Mouse (Mus musculus) large intestine, adult 2 months (tissue): ENCODE results near the gene Olfr1396. TPM values are rescaled to one million over a fixed set of nuclear protein-coding genes. Genes with fewer than 3 reads are reported as not detected.
"Not testable (repeated sequence)": the region's sequence is repeated elsewhere in the genome, so short reads cannot be mapped to it uniquely, and the experiment has no call there.

Source experiments
- DNase-seq: peaks from one replicate; pipeline ENCODE4 v3.0.0-alpha.2; 2012; ENCODE audit warnings: low read depth, low spot score
- WGBS: fragments of 180-500 bp; shearing (Covaris S2); methylation state at CpG from one replicate; pipeline ENCODE4 v1.1.7; 2018; 5-methylcytosine and 5-hydroxymethylcytosine counted together
- polyA plus RNA-seq: library from polyadenylated mRNA; depleted of rRNA; stranded (reverse); fragments of >200 nt; gene quantifications from 2 replicates; pipeline ENCODE4 v1.2.3, GENCODE M21; 2012

Olfr1396 gene
- polyA plus RNA-seq, 1 experiment, result not detected

DNA sequence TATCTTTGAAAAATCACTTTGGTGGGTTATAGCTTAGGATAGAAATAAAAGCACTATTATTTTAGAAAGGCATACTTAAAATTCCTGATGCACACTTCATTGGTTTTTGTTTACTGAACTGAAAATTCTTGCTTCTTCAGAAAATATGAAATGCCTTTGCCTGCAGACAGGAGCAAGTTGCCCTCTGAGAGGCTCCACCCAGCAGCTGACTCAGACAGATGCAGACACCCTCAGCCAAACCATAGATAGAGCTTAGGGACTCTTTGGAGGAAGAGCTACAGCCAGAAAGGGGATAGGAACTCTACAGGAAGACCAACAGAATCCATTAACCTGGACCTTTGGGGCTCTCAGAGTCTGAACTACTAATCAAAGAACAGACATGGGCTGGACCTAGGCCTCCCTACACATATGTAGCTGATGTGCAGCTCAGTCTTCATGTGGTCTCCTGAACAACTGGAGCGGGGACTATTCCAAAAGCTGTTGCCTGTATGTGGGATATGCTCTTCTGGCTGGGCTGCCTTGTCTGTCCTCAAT, 22.6 kb downstream of the Olfr1396 start:
- 95% methylated on average over 1 of the region's 1 CpGs for WGBS
- no peak for DNase-seq

DNA sequence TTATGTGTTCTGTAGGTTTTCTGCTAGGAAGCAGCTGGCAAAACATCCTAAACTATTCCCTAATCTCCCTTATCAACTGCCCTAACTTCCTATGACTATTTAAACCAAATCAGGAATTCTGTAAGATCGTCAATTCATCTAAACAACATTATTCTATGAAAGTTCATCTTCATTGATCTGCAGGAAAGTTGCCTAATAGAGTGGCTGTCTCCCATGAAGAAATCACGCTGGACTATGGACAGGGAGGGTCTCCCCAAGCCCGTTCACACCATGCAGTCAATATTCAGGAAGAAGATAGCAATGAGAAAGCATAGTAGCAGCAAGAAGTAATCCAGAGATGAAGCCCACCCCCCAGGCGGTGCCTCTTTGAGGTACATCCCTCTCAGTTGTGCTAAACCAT, 23.5 kb downstream of the Olfr1396 start:
- 71% methylated on average over 4 of the region's 4 CpGs for WGBS
- DNase-seq, result no peak

DNA sequence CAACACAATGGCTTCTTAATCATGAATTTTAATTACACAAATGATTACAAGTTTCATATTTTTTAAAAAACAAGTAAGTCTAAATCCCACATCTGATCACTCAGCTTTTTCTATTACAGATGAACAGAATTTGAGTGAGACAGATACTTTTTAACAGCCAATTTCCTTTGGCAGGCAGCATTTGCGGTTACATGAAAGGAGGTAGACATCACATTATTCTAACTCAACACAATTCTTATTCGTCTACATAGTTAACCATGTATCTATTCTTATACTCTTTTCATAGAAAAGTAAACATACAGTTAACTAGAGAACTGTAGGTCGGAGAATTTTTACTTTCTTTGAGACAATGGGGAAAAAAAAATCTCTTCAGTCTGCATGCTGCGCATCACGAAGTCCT, 24.1 kb downstream of the Olfr1396 start:
- DNase-seq, result no peak
- 82% methylated on average over 5 of the region's 5 CpGs for WGBS

DNA sequence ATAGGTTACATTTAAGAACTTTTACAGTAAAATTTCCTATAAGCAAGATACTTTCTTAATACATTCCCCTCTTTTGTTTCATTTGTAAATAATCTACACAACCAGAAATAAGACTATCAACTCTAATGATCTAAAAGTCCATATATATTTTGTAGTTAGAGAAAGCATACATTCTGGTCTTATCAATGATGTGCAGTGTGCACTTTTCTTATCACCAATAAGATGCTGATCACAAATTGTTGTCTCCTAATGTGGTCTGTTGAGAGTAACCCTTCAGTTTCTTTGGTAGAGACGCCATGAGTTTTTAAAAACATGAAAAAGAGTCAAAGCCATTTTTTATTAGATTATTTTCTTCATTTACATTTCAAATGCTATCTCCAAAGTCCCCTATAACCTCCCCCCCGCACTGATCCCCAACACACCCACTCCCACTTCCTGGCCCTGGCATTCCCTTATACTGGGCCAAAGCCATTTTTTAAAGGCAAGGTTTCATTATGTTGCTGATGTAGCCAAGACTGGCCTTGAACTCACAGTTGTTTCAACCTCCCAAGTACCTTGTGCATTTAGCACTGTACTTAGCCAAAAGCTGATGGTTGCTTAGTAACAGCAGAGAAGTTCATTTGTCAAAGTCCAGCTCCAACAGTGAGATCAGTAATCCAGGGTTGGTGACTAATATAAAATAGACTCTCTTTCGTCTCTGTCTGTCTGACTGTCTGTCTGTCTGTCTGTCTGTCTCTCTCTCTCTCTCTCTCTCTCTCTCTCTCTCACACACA, 24.8 kb downstream of the Olfr1396 start:
- 59% methylated on average over 3 of the region's 3 CpGs for WGBS
- DNase-seq, result no peak

DNA sequence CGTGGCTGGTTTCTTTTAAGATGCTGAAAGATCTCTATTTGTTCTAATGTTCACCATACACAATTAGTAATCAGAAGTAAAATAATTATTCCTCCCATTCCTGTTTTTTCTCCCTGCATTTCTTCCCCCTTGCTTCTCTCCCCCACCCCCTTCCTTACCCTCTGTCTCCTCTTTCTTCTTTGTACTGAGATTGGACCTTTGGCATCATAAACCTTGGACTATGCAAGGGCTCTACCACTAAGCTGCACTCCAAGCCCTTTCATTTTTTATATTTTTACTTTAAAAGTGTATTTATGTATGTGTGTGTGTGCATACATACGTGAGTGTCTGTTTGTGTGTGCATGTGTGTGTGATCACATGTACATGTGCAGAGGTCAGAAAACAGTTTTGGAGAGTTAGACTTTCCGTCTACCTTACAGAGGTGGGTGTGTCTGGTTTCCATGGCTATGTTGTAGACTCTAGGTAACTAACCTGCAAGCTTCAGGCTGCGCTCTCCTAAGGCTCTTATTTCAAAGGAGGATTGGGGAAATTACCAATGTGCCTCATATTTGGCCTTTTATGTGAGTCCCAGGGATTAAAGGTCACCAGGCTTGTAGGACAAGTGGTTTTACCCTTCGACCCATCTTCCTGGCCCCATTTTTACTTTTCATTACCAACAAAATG, 25.6 kb downstream of the Olfr1396 start:
- no peak for DNase-seq
- 34% methylated on average over 5 of the region's 5 CpGs for WGBS

DNA sequence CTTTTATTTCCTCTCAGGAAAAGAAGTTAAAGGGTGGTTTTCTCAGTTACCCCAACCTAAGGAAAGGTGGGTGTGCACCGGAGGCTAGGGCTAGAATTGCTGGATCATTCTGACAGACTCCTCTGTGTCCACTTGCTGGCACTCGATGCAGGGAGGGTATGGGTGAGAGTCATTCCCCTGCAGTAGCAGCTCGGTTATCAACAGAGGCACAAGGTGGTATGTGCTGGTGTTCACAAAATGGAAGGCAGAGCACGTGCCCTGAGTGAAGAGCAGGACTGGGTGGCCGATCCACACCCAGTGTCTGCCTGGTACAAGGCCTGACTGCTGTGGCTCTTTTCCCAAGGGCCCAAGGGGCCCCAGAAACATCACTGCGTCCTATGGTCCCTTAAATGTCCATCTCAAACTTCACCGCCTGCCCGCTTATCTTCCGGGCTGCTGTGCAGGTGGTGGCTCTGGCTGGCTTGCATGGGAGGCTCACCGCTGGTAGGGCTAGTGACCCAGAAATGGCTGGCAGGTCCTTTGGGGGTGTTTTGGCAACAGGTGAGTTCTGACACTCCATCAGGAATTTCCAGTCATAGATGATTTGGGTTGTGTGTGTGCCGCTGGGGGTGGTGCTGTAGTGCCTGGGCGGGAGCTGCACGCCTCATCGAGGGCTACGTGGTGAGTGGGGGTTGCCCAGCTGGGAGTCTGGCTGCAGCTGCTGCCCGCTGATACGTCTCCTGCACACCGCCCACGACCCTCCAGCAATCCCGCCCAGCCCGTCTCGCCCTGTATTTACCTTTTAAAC, 26.7 kb downstream of the Olfr1396 start:
- WGBS, result 35% methylated on average over 22 of the region's 22 CpGs
- no peak for DNase-seq

DNA sequence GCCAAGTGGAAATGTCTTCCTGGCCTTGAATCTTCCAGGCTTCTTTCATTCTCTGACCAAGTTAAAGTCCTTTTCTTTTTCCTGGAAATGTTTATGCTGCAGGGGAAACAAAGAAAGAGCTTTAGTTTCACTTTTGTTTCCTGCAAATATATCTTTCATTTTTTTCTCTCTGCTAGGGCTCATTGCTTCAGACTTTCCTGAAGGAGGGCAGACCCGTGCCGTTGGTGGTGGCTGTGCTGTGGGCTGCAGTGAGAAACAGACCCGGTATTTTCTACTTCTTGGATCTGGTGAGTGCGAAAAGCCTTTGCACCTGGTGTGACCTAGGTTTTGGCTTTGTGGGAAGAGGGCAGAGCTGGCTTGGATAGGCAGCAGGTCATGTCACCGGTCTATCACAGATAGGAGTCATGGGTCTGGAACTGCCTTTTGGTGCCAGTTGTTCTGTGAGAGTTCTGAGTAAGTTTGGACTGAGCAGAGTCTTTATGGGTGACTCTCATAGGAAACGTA, 27.8 kb downstream of the Olfr1396 start:
- WGBS, result 45% methylated on average over 6 of the region's 6 CpGs
- DNase-seq, result no peak

DNA sequence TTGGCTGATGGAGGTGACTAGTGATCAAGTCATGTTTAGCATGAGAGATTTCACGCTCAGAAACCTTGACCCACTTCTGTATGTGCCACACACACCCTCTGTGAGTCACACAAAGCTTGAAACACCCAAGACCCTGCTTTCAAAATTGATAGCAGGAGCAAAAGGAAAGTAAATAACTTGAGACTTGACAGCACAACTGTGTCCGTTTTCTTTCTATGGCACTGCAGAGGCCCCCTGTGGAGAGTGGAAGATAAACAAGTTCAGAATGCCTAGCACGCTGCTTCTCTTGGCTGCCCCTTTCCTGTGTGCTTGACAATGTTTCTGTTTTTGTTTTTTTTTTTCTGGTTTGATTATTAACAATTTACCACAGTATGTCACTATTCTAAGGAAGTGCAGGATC, 29.8 kb downstream of the Olfr1396 start:
- no peak for DNase-seq
- WGBS, result 37% methylated on average over 3 of the region's 3 CpGs

DNA sequence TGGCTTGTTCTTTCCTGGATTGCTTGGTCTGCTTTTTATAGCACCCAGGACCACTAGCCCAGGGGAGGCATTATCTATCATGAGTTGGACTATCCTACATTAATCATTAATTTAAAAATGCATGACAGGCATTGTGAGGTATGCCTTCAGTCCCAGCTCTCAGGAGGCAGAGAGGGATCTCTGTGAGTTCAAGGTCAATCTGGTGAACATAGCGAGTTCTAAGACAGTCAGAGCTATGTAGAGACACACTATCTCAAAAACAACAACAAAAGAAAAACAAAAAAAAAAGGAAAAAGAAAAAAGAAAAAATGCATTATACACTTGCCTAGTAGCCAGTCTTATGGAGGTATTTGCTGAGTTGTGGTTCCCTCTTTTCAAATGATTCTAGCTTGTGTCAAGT, 30.3 kb downstream of the Olfr1396 start:
- 77% methylated on average over 1 of the region's 1 CpGs for WGBS
- no peak for DNase-seq

DNA sequence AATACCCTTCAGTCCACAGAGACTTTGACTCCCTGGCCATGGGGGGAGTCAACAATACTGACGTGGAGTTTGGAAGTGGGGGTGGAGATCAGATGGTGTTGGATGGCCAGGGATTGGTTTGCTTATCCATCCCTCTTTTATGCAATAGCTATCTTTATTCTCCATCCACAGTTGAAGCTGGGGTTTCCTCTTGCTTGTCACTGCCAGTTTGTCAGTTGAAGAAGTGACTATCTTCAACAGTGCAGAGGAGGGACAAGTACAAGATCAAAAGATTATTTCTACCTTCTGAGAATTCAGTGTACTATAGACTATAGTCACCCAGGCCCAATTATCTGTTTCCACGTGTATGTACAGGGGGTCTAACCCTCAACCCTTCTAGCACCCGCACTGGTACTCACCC, 30.9 kb downstream of the Olfr1396 start:
- no peak for DNase-seq
- 74% methylated on average over 3 of the region's 3 CpGs for WGBS

DNA sequence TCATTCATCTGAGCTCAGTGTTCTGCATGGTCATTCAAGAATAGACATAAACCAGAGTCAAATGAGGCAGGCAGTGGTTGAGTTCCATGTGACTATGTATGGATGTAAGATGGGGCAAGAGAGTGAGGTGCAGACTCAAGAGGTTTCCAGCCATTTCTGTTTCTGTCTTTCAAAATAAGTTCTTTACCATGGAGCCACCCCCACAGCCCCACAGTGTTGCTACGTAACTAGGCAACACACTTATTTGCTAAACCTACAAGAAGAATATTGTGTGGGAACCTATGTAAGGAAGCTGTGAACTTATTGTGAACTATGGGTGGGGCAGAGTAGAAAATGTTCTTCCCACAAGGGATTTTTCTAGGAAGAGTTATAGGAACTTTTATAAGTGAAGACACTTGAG, 31.5 kb downstream of the Olfr1396 start:
- WGBS, result 69% methylated on average over 1 of the region's 1 CpGs
- no peak for DNase-seq

DNA sequence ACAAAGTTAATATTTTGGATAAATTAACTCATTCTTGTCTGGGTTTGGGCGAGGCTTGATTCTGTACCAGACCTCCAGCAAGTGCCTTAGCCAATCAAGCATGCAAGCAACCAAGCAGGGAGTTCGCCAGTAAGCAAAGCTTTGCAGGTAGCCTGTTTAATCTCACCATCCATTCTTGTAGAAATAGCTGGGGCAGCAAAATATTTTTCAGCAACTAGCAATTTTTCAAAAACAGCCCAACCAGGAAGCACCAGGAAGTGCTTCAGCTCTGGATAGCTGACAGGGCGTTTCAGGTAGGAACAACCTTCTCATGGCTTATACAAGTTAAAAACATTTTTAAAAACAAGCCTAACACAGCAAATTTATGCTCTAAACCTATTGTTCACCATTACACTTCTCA, 32.8 kb downstream of the Olfr1396 start:
- DNase-seq, result no peak
- WGBS, result 76% methylated on average over 3 of the region's 3 CpGs

DNA sequence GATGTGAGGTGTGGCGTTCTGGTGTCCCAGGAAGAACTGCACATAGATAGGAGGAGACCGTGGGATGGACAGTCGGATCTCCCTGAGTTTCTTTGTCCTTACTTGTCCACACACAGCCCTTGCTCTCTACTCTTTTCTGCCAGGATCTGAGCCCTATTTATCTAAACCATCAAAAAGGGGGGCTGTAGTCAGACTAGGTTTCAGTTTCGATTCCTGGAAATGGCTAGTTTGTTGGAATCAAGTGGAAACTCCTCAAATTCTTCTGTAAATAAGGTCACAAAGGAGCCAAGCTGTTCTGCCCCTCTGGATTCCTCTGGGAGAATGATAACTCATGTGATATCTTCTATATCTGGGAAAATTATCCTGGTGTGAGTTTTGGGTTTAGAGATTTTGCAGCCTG, 33.3 kb downstream of the Olfr1396 start:
- DNase-seq, result no peak
- 74% methylated on average over 4 of the region's 4 CpGs for WGBS

DNA sequence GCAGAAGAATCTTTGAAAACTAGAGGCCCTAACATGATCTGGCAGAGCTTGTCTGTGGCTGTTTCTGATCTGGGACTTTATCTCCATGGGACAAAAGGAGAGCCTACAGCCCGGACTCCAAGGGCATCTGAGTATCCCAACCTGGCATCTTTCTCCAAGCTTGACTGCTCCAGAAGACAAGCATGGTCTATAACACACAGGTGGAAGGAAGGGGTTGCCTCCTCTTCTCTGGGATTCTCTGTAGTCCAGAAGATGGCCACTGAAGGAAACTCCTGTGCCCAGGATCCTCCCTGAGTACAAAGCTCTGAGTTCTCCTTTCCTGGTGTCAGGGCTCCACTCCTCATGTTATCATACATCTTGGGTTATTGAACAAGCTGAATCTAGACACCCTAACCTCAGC, 34.0 kb downstream of the Olfr1396 start:
- DNase-seq, result no peak
- WGBS, result 97% methylated on average over 1 of the region's 1 CpGs

DNA sequence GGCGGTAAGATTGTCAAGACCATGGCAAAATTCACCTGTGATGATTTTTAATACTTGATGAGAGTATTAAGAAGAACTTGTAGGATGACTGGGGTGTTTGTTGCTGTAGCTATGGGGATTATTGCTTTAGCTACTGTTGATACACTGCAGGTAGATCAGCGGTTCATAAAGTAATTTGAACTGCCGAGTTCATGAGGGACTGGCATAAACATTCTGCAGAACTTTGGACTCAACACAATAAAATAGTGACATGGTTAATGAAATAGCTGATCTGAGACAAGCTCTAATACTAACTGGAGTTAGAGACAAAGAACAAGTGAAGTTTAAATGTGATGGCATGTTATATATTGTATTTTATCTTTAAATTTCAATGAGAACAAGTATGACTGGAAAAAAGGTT, 36.0 kb downstream of the Olfr1396 start:
- 30% methylated on average over 3 of the region's 3 CpGs for WGBS
- no peak for DNase-seq

DNA sequence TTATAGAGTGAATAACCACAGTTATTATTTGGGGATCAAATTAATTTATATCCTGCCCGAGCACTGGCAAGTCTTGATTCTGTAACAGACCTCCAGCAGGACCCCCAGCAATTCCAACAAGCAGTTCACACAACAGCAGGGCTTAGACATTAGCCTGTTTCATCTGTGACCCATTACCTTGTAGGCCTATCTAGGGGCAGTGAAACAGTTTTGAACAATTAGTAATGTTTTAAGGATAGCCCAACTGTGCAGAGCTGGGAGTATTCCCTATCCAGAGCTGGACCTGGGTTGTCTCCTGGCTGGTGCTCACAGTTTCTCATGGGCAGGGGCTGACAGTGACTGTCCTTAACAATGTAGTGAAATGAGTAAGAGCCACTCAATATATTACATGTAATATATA, 37.7 kb downstream of the Olfr1396 start:
- no peak for DNase-seq
- WGBS, result 78% methylated on average over 1 of the region's 1 CpGs

DNA sequence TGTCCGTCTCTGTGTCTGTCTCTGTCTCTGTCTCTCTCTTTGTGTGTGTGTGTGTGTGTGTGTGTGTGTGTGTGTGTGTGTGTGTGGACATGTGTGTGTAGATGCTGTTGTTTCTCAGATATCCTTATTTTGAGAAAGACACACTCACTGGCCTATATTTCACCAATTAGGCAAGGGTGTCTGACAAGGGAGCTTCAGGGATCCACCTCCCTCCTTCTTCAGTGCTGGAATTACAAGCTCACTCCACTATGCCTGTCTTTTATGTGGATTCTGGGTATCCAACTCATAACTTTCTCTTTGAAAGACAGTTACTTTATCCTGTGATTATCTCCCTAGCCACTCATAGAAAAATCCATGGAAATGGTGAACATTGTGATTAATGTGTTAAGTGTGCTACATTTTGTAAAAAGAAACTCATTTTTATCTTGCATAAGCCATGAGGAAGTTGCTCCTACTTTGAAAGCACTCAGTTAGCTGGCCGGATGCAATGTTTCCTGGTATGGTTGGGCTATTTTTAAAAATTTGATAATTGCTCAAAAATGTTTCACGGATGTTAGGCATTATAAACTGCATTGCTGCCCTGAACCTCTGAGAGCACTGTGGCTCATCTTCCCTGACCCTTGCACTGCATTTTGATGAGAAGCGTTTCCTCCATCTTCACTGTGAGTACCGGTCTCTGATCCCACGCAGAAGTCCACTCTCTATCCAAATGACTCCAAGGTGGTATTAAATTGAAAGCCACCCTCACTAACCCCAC, 38.5 kb downstream of the Olfr1396 start, which contains the start of gene Ifi47:
Gene Ifi47, plus strand, starts transcription at position 587 of the 757 bp plus-strand sequence.
- not testable (repeated sequence) for DNase-seq
- 57% methylated on average over 6 of the region's 6 CpGs for WGBS

DNA sequence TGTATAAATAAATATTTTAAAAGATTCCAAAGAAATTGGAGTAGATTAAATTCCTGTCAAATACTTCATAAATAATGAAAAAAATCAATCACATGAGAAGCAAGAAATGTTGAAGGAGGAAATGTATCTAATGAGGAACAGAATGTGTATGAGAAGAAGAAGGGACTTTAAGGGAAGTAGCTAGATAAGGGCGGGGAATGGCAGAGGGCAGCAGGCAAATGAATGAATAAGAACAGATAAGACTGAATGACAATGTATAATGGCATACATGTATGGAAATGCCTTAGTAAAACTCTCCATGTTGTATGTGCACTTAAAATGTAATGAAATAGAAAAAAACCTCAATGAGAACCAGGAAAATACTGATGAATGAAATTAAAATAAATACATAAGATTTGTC, 46.3 kb downstream of the Olfr1396 start:
- DNase-seq, result no peak
- 82% methylated on average over 1 of the region's 1 CpGs for WGBS

DNA sequence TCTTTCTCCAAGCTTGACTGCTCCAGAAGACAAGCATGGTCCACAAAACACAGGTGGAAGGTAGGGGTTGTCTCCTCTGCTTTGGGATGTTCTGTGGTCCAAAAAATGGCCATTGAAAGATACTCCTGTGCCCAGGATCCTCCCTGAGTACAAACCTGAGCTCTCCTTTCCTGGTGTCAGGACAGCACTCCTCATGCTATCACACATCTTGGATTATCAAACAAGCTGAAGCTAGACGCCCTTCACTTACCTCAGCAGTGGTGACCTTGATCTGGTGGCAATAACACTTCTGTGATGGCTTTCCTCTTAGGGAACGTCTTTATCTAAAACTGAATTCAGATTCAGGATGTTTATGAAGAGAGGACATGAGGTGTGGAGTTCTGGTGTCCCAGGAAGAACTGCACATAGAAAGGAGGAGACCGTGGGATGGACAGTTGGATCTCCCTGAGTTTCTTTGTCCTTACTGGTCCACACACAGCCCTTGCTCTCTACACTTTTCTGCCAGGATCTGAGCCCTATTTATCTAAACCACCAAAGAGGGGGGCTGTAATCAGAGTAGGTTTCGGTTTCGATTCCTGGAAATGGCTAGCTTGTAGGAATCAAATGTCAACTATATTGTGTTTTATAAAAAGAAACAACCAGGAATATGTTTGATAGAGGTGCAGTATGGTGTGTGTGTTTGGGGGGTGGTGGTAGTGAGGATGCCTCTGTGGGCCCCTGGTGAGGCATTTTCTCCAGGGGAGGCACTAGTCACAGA, 50.8 kb downstream of the Olfr1396 start, which contains the start of gene Tgtp2:
Gene Tgtp2, minus strand, starts transcription at position 494 of the 757 bp plus-strand sequence.
- WGBS, result 35% methylated on average over 5 of the region's 5 CpGs
- DNase-seq, result not testable (repeated sequence)
